Mouse (Mus musculus) neural tube, embryonic 14.5 days (tissue): ENCODE results near the gene Cep70. TPM values are rescaled to one million over a fixed set of nuclear protein-coding genes. Genes with fewer than 3 reads are reported as not detected.

ENCODE experiments used
- ATAC-seq: fragments of 200-750 bp; cut with Nextera tagmentation; 2 replicates; pipeline ENCODE4 v1.8.0; 2017; ENCODE audit warnings: low read depth, mild to moderate bottlenecking, moderate TSS enrichment, moderate library complexity
- H3K27ac ChIP-seq: fragments of 300-500 bp; sonication (generic); 2 replicates; pipeline ENCODE4 v1.5.1; 2014; ENCODE audit warnings: low read depth, mild to moderate bottlenecking, control low read depth, low read length, moderate library complexity, mixed read lengths
- H3K27me3 ChIP-seq: fragments of 300-500 bp; sonication (generic); 2 replicates; pipeline ENCODE4 v1.6.1; 2014; ENCODE audit warnings: low read length; ENCODE audit not compliant: control insufficient read depth, insufficient read depth
- H3K36me3 ChIP-seq: fragments of 300-500 bp; sonication (generic); 2 replicates; pipeline ENCODE4 v1.6.1; 2014; ENCODE audit warnings: low read length, mixed read lengths; ENCODE audit not compliant: control insufficient read depth, insufficient read depth
- H3K4me1 ChIP-seq: fragments of 300-500 bp; sonication (generic); 2 replicates; pipeline ENCODE4 v1.6.1; 2014; ENCODE audit warnings: low read length; ENCODE audit not compliant: control insufficient read depth, insufficient read depth
- H3K4me2 ChIP-seq: fragments of 300-500 bp; sonication (generic); 2 replicates; pipeline ENCODE4 v1.6.1; 2014; ENCODE audit warnings: mild to moderate bottlenecking, low read depth, low read length, control low read depth
- H3K4me3 ChIP-seq: fragments of 300-500 bp; sonication (generic); 2 replicates; pipeline ENCODE4 v1.5.1; 2014; ENCODE audit warnings: low read depth, low read length, control low read depth, mixed read lengths
- H3K9ac ChIP-seq: fragments of 300-500 bp; sonication (generic); replicated peaks from 2 replicates; pipeline ENCODE4 v1.6.1; 2014; ENCODE audit warnings: low read depth, mild to moderate bottlenecking, control low read depth, low read length, mixed read lengths
- H3K9me3 ChIP-seq: fragments of 300-500 bp; sonication (generic); 2 replicates; pipeline ENCODE4 v1.6.1; 2016; ENCODE audit warnings: low read length; ENCODE audit not compliant: control insufficient read depth
- WGBS: fragments of 180-500 bp; shearing (Covaris S2); extraction: QIAGEN DNeasy Blood & Tissue Kit; methylation state at CpG from one replicate; pipeline ENCODE4 v1.1.7; 2014; 5-methylcytosine and 5-hydroxymethylcytosine counted together
- polyA plus RNA-seq: library from polyadenylated mRNA; unstranded; fragments of >200 nt; fragmentation: Nextera tagmentation; extraction: Ambion mirVana; gene quantifications from 2 replicates; pipeline ENCODE4 v1.2.1, GENCODE M21; 2014

Cep70 gene
- polyA plus RNA-seq, result 56.1 and 62.1 TPM in 2 replicates

- Histone ChIP-seq H3K4me1 (0 out of 2 replicates have a peak, but pooled peaks cover 5% of the 10 kb centered on the region), H3K27me3 (no peaks in the 10 kb centered on the region), H3K9ac (peak within 1 kb of the TSS; percentile 82), H3K27ac (peak within 1 kb of the TSS; percentile 74), H3K9me3 (no peaks in the 10 kb centered on the region), H3K36me3 (no peaks in the 10 kb centered on the region), H3K4me3 (peak within 1 kb of the TSS; percentile 82), H3K4me2 (peak within 1 kb of the TSS; percentile 62)
- peak; percentile 95 for ATAC-seq
- under 1% methylated on average over 66 of the region's 66 CpGs for WGBS
Observed at GRCm38 (mm10) chr9:99243190-99243894, at the start of gene Cep70. Gene Cep70 (plus strand): TSS chr9:99243367.

- Histone ChIP-seq H3K27ac (no peak overlapping the region), H3K27me3 (no peaks in the 10 kb centered on the region), H3K9ac (no peak overlapping the region), H3K4me3 (no peak overlapping the region), H3K4me2 (no peak overlapping the region), H3K36me3 (no peaks in the 10 kb centered on the region), H3K9me3 (no peaks in the 10 kb centered on the region), H3K4me1 (no peaks in the 10 kb centered on the region)
- ATAC-seq, result no peak
- WGBS, result 82% methylated on average over 2 of the region's 2 CpGs
Observed at GRCm38 (mm10) chr9:99212643-99213042, 30.5 kb upstream of the Cep70 start.

- WGBS, result 86% methylated on average over 2 of the region's 2 CpGs
- Histone ChIP-seq H3K4me2 (no peak overlapping the region), H3K9me3 (no peaks in the 10 kb centered on the region), H3K27me3 (no peaks in the 10 kb centered on the region), H3K4me1 (no peaks in the 10 kb centered on the region), H3K4me3 (no peak overlapping the region), H3K27ac (no peak overlapping the region), H3K9ac (no peak overlapping the region), H3K36me3 (no peaks in the 10 kb centered on the region)
- no peak for ATAC-seq
Observed at GRCm38 (mm10) chr9:99216182-99216581, 27.0 kb upstream of the Cep70 start.

- Histone ChIP-seq H3K27ac (no peak overlapping the region), H3K27me3 (no peaks in the 10 kb centered on the region), H3K9me3 (no peaks in the 10 kb centered on the region), H3K4me2 (no peak overlapping the region), H3K4me3 (no peak overlapping the region), H3K36me3 (no peaks in the 10 kb centered on the region), H3K4me1 (no peaks in the 10 kb centered on the region), H3K9ac (no peak overlapping the region)
- ATAC-seq, result no peak
- WGBS, result 33% methylated on average over 6 of the region's 6 CpGs
Observed at GRCm38 (mm10) chr9:99217999-99218719, 25.0 kb upstream of the Cep70 start.

GRCm38 (mm10) chr9:99221636-99222035, 21.5 kb upstream of the Cep70 start:
- ATAC-seq, result no peak
- H3K36me3 ChIP-seq, result no peaks in the 10 kb centered on the region
- no peaks in the 10 kb centered on the region for H3K4me1 ChIP-seq
- H3K9me3 ChIP-seq, result no peaks in the 10 kb centered on the region
- H3K9ac ChIP-seq, result no peak overlapping the region
- H3K27me3 ChIP-seq, result no peaks in the 10 kb centered on the region
- H3K4me3 ChIP-seq, result no peak overlapping the region
- 95% methylated on average over 4 of the region's 4 CpGs for WGBS
- no peak overlapping the region for H3K27ac ChIP-seq
- no peak overlapping the region for H3K4me2 ChIP-seq

- no peaks in the 10 kb centered on the region for H3K36me3 ChIP-seq
- ATAC-seq, result no peak
- no peak overlapping the region for H3K4me3 ChIP-seq
- no peaks in the 10 kb centered on the region for H3K4me1 ChIP-seq
- H3K9ac ChIP-seq, result no peak overlapping the region
- no peaks in the 10 kb centered on the region for H3K9me3 ChIP-seq
- no peak overlapping the region for H3K27ac ChIP-seq
- no peak overlapping the region for H3K4me2 ChIP-seq
- 59% methylated on average over 3 of the region's 3 CpGs for WGBS
- H3K27me3 ChIP-seq, result no peaks in the 10 kb centered on the region
Observed at GRCm38 (mm10) chr9:99224583-99224982, 18.6 kb upstream of the Cep70 start.

- no peak for ATAC-seq
- Histone ChIP-seq H3K27me3 (no peaks in the 10 kb centered on the region), H3K4me1 (no peaks in the 10 kb centered on the region), H3K27ac (no peak overlapping the region), H3K9ac (no peak overlapping the region), H3K4me2 (no peak overlapping the region), H3K9me3 (no peaks in the 10 kb centered on the region), H3K36me3 (no peaks in the 10 kb centered on the region), H3K4me3 (no peak overlapping the region)
- 93% methylated on average over 14 of the region's 14 CpGs for WGBS
Observed at GRCm38 (mm10) chr9:99229450-99229849, 13.7 kb upstream of the Cep70 start.

- no peak within 1 kb of the TSS for H3K4me3 ChIP-seq
- H3K9ac ChIP-seq, result no peak within 1 kb of the TSS
- no peak within 1 kb of the TSS for H3K27ac ChIP-seq
- ATAC-seq, result no peak
- H3K36me3 ChIP-seq, result no peaks in the 10 kb centered on the region
- no peaks in the 10 kb centered on the region for H3K27me3 ChIP-seq
- no peak within 1 kb of the TSS for H3K4me2 ChIP-seq
- H3K4me1 ChIP-seq, result no peaks in the 10 kb centered on the region
- WGBS, result 88% methylated on average over 14 of the region's 14 CpGs
- H3K9me3 ChIP-seq, result no peaks in the 10 kb centered on the region
Observed at GRCm38 (mm10) chr9:99237139-99237538, 6.0 kb upstream of the Cep70 start, which contains the start of gene Faiml. Gene Faiml (minus strand): TSS chr9:99237239.

GRCm38 (mm10) chr9:99238276-99238675, 4.9 kb upstream of the Cep70 start:
- Histone ChIP-seq H3K36me3 (no peaks in the 10 kb centered on the region), H3K27ac (no peak overlapping the region), H3K4me1 (0 out of 2 replicates have a peak, but pooled peaks cover 5% of the 10 kb centered on the region), H3K9me3 (no peaks in the 10 kb centered on the region), H3K4me2 (no peak overlapping the region), H3K27me3 (no peaks in the 10 kb centered on the region), H3K4me3 (no peak overlapping the region), H3K9ac (no peak overlapping the region)
- 77% methylated on average over 10 of the region's 10 CpGs for WGBS
- ATAC-seq, result no peak
